Mouse (Mus musculus): Measurements from ENCODE around the gene F3. TPM values are rescaled to one million over a fixed set of nuclear protein-coding genes. Genes with fewer than 3 reads are reported as not detected.

F3 gene
- polyA plus RNA-seq, 1 experiment: 8.6 TPM

DNA sequence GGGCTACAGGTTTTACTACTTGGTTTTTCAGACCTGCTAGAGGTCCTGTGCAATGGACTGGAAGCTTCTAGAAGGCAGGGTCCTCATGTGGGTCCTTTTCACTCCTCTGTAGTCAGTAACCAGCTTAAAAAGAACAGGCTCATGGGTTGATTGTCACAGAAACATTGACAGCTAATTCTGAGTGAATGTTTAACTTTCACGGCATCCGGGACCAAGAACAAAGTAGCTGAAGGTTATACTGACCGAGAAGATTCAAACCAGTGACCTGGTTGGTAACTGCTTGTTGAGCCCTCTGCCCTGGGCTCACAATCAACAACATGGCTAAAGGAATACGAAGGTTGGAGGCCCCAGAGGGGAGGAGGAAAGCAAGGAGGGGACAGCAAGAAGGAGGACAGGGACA, 38.4 kb upstream of the F3 start:
- no peak overlapping the region for H3K4me3 ChIP-seq (ENCODE audit: low read depth, low read length)
- TF ChIP-seq CTCF (IDR thresholded peaks at IDR 0.05; ENCODE audit: extremely low read depth, insufficient read length, insufficient replicate concordance, low read depth, low read length): no peak
- no peak for TF ChIP-seq POLR2A (IDR thresholded peaks at IDR 0.05; ENCODE audit: low read depth, low read length)
- 38% methylated on average over 4 of the region's 4 CpGs for WGBS
- H3K36me3 ChIP-seq (ENCODE audit: control insufficient read depth, insufficient read depth, low read length): no peaks in the 10 kb centered on the region
- H3K27ac ChIP-seq (ENCODE audit: insufficient read depth, low read depth, low read length): peak overlapping the region; percentile 2; the same call in 1 of the 2 replicates
- no peaks in the 10 kb centered on the region for H3K27me3 ChIP-seq (ENCODE audit: control insufficient read depth, insufficient read depth, low read length)
- H3K4me1 ChIP-seq (ENCODE audit: control insufficient read depth, insufficient read depth, insufficient read length, low read length): peaks cover 30% of the 10 kb centered on the region; the same call in 1 of the 2 replicates

DNA sequence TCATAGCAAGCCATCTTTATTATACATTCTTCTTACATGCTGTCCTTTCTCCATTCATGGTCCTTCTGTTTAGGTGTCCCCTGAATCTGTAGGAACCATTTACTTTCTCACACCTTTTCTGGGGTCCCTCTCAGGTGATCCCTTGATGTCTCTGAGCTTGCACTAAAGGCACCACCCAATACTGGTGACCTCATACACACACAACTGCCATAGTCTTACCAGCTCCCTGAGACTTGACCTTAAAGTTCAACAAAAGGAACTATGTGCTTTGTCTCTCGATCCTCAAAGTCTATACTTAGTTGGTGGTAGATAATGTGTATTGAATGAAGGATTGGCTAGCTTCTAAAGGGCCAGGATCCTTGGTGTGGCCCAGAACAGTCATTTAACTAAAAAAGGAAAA, 37.4 kb upstream of the F3 start:
- TF ChIP-seq CTCF (IDR thresholded peaks at IDR 0.05; ENCODE audit: extremely low read depth, insufficient read length, insufficient replicate concordance, low read depth, low read length): no peak
- no peak for TF ChIP-seq POLR2A (IDR thresholded peaks at IDR 0.05; ENCODE audit: low read depth, low read length)
- 58% methylated on average over 1 of the region's 1 CpGs for WGBS
- Histone ChIP-seq H3K27ac (ENCODE audit: insufficient read depth, low read depth, low read length) (no peak overlapping the region), H3K36me3 (ENCODE audit: control insufficient read depth, insufficient read depth, low read length) (no peaks in the 10 kb centered on the region), H3K4me1 (ENCODE audit: control insufficient read depth, insufficient read depth, insufficient read length, low read length) (peaks cover 30% of the 10 kb centered on the region; the same call in 1 of the 2 replicates), H3K4me3 (ENCODE audit: low read depth, low read length) (no peak overlapping the region), H3K27me3 (ENCODE audit: control insufficient read depth, insufficient read depth, low read length) (no peaks in the 10 kb centered on the region)

DNA sequence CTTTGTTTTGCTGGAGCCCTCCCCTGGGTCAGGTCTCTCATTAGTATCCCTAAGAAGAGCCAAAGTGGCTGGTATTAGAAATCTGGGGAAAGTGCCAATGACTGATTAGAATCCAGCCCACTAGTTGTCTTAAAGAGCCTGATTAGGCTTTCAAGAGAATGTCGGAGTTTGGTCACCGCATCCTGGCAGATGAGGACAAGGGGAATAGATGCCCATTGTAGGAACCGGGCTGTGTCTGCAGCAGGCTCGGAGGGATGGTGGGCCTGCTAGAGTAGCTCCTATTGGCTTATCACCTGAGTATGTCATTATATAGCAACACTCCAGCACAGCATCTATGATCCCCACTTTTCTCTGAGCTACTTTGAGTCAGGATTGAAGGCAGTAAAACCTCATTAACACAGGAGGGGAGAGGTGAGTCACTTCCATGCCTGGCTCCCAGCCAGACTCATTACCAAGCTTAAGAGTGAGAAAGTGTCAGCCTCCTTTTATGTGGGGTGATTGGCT, 36.9 kb upstream of the F3 start:
- Histone ChIP-seq H3K27ac (ENCODE audit: insufficient read depth, low read depth, low read length) (no peak overlapping the region), H3K4me3 (ENCODE audit: low read depth, low read length) (no peak overlapping the region), H3K36me3 (ENCODE audit: control insufficient read depth, insufficient read depth, low read length) (no peaks in the 10 kb centered on the region), H3K4me1 (ENCODE audit: control insufficient read depth, insufficient read depth, insufficient read length, low read length) (peaks cover 30% of the 10 kb centered on the region; the same call in 1 of the 2 replicates), H3K27me3 (ENCODE audit: control insufficient read depth, insufficient read depth, low read length) (no peaks in the 10 kb centered on the region)
- 53% methylated on average over 4 of the region's 4 CpGs for WGBS
- TF ChIP-seq CTCF (IDR thresholded peaks at IDR 0.05; ENCODE audit: extremely low read depth, insufficient read length, insufficient replicate concordance, low read depth, low read length) (no peak), POLR2A (IDR thresholded peaks at IDR 0.05; ENCODE audit: low read depth, low read length) (no peak)

DNA sequence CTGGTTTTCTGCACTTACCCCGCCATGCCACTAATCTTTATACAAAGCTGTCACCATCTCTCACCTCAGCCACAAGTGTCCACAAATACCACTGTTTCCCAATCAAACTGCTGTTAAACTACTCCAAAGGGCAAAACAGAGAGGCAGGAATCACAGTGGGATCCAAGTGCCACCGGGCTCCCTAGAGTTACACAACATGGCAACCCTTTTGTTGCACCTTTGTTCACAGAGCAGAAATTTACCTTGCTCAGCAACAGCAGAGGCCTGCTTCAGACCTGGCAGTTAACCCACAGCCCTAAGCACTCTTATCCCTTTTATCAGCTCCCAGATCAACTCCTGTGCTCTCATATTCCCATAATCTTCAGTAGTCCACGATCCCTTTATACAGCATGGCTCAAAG, 35.6 kb upstream of the F3 start:
- Histone ChIP-seq H3K27ac (ENCODE audit: insufficient read depth, low read depth, low read length) (no peak overlapping the region), H3K4me3 (ENCODE audit: low read depth, low read length) (no peak overlapping the region), H3K36me3 (ENCODE audit: control insufficient read depth, insufficient read depth, low read length) (no peaks in the 10 kb centered on the region), H3K4me1 (ENCODE audit: control insufficient read depth, insufficient read depth, insufficient read length, low read length) (peaks cover 31% of the 10 kb centered on the region; the same call in 1 of the 2 replicates), H3K27me3 (ENCODE audit: control insufficient read depth, insufficient read depth, low read length) (no peaks in the 10 kb centered on the region)
- 81% methylated on average over 3 of the region's 3 CpGs for WGBS
- TF ChIP-seq CTCF (IDR thresholded peaks at IDR 0.05; ENCODE audit: extremely low read depth, insufficient read length, insufficient replicate concordance, low read depth, low read length): no peak

DNA sequence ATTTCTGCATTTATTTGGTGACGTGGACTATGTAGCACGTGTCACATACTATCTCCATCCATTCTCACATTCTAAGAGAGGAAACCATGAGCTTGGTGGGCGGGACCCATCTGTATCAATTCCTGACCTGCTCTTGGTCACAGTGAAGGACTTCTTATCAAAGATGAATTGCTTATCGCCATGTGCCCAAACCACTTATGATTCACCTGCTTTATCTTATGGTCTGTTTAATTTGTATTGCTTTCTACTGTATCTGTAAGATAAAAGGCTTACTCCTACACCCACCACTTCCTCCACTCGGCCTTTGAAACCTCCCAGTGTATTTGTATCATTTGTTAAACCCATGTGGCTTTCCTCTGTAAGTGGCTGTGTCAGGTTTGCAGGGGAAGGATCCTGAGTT, 34.3 kb upstream of the F3 start:
- no peaks in the 10 kb centered on the region for H3K27me3 ChIP-seq (ENCODE audit: control insufficient read depth, insufficient read depth, low read length)
- WGBS: 47% methylated on average over 5 of the region's 5 CpGs

DNA sequence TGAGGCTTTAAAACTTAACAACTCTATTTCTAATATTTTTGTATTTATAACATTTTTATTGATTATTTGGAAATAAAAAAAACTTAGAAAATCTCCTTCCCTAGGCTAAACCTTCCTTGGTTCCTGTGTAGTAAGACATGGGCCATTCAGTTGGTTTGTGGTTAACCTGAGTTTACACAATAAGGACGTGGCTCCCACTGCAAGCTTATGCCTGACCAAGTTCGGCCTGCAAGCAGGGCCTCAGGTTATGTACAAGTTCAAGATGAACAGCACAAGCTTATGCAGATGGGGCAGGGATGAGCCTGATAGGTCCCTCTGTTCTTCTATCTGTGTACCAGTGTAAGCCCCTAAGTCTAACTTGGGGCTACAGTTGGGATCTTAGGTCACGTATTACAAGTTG, 33.6 kb upstream of the F3 start:
- TF ChIP-seq CTCF (IDR thresholded peaks at IDR 0.05; ENCODE audit: extremely low read depth, insufficient read length, insufficient replicate concordance, low read depth, low read length): no peak
- no peak for TF ChIP-seq POLR2A (IDR thresholded peaks at IDR 0.05; ENCODE audit: low read depth, low read length)
- H3K4me3 ChIP-seq (ENCODE audit: low read depth, low read length): no peak overlapping the region
- no peak overlapping the region for H3K27ac ChIP-seq (ENCODE audit: insufficient read depth, low read depth, low read length)
- H3K4me1 ChIP-seq (ENCODE audit: control insufficient read depth, insufficient read depth, insufficient read length, low read length): peaks cover 32% of the 10 kb centered on the region; the same call in 1 of the 2 replicates
- H3K27me3 ChIP-seq (ENCODE audit: control insufficient read depth, insufficient read depth, low read length): no peaks in the 10 kb centered on the region
- WGBS: 85% methylated on average over 3 of the region's 3 CpGs
- H3K36me3 ChIP-seq (ENCODE audit: control insufficient read depth, insufficient read depth, low read length): no peaks in the 10 kb centered on the region

More for the DNA sequence above, 34.3 kb upstream of the F3 start:
- H3K4me3 ChIP-seq (ENCODE audit: low read depth, low read length): no peak overlapping the region
- no peak overlapping the region for H3K27ac ChIP-seq (ENCODE audit: insufficient read depth, low read depth, low read length)
- H3K36me3 ChIP-seq (ENCODE audit: control insufficient read depth, insufficient read depth, low read length): no peaks in the 10 kb centered on the region
- no peak for TF ChIP-seq CTCF (IDR thresholded peaks at IDR 0.05; ENCODE audit: extremely low read depth, insufficient read length, insufficient replicate concordance, low read depth, low read length)
- no peak for TF ChIP-seq POLR2A (IDR thresholded peaks at IDR 0.05; ENCODE audit: low read depth, low read length)
- peaks cover 38% of the 10 kb centered on the region; the same call in 1 of the 2 replicates for H3K4me1 ChIP-seq (ENCODE audit: control insufficient read depth, insufficient read depth, insufficient read length, low read length)

DNA sequence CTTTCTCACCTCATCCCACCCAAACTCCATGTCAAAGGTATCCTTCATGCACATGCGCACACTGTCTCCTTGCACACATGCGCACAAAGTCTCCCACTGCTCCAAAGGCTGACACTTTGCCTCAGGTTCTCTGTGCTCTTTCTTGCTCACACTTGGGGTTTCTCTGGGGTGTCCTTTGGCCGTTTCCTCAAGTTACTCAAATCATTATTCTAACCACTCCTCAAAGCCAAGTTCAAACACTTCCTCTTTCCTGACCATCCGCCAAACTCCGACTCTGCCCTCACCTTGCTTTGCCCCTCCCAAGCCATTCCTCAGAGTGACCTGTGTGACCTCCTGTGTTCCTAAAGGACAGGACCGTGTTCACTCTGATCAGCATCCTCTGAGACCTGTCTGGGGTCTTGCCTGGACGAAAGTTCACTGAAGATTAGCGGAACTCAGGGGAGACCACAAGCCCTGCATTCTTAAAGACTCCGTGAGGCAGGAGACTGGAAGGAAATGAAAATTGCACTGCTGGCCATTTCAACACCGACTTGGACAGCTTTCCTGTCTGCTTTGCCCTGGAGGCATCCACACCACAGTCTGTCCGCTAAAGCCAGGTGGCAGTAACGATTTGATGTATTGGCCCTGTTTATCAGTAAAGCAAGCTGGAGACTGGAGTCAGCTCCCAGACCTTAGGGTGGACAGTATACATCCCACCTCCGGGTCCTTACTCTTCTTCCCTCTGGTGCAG, 30.2 kb upstream of the F3 start:
- Histone ChIP-seq H3K4me3 (ENCODE audit: low read depth, low read length) (no peak overlapping the region), H3K27ac (ENCODE audit: insufficient read depth, low read depth, low read length) (peak overlapping the region; percentile 8; the same call in 1 of the 2 replicates), H3K27me3 (ENCODE audit: control insufficient read depth, insufficient read depth, low read length) (no peaks in the 10 kb centered on the region; the same call in 1 of the 2 replicates), H3K36me3 (ENCODE audit: control insufficient read depth, insufficient read depth, low read length) (no peaks in the 10 kb centered on the region), H3K4me1 (ENCODE audit: control insufficient read depth, insufficient read depth, insufficient read length, low read length) (peaks cover 16% of the 10 kb centered on the region; the same call in 1 of the 2 replicates)
- TF ChIP-seq CTCF (IDR thresholded peaks at IDR 0.05; ENCODE audit: extremely low read depth, insufficient read length, insufficient replicate concordance, low read depth, low read length) (no peak), POLR2A (IDR thresholded peaks at IDR 0.05; ENCODE audit: low read depth, low read length) (no peak)
- WGBS: 63% methylated on average over 13 of the region's 13 CpGs

All from small intestine, adult 2 months (tissue).